Mouse (Mus musculus): ENCODE data around the gene Rnf227.

DNA sequence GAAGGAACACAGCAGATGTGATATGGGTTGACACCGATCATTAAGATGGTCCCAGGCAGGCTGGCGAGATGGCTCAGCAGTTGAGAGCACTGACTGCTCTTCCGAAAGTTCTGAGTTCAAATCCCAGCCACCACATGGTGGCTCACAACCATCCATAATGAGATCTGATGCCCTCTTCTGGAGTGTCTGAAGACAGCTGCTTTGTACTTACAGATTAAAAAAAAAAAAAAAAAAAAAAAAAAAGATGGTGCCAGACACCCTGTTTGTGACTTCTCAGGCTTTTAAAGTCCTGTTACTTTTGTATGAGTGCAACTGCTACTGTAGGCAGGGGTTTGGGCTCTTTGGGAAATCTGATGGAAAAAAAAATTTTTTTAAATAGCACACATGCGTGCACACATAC lies 48.4 kb downstream of the Rnf227 start:
- TF ChIP-seq CTCF (IDR thresholded peaks at IDR 0.05; ENCODE audit: low read depth), result no peak
- TF ChIP-seq EP300 (IDR thresholded peaks at IDR 0.05; ENCODE audit: low read depth), result no peak

All from liver, embryonic 14.5 days (tissue).